Mouse (Mus musculus) testis, adult 2 months (tissue): ENCODE data around the gene Wnt9b.

ENCODE experiments used
- CTCF ChIP-seq: fragments of 200-500 bp; IDR thresholded peaks from 2 replicates; pipeline ENCODE4 v1.5.1; 2012; ENCODE audit warnings: low read depth, mild to moderate bottlenecking, inconsistent platforms, low read length, moderate library complexity; ENCODE audit not compliant: control insufficient read depth, insufficient read depth, insufficient replicate concordance
- POLR2A ChIP-seq: fragments of 200-500 bp; IDR thresholded peaks from 2 replicates; pipeline ENCODE4 v1.6.1; 2012; ENCODE audit warnings: low read depth, mild to moderate bottlenecking, inconsistent platforms, low read length, moderate library complexity; ENCODE audit not compliant: control insufficient read depth

DNA sequence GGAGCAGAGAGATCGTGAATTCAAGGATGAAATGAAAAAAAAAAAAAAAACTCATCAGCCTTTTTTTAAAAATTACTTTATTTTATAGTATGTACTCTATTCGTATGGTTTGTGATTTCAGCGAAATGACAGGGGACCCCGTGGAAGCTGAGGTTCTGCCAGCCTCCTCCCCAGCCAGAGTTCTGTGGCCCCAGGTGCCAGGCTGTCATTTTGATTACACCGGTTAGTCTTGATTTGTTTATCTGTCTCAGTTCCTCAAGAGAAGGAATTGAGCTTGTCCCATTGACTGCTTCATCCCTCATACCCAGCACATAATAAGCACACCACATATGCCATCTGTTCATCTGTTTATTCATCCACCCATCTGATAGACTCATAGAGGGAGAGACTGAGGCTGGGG lies 30.2 kb downstream of the Wnt9b start:
- TF ChIP-seq CTCF (no peak), POLR2A (no peak)
